Mouse (Mus musculus) ovary, adult 10 weeks (tissue): ENCODE results near the gene Spag4. TPM values are rescaled to one million over a fixed set of nuclear protein-coding genes. Genes with fewer than 3 reads are reported as not detected.

ENCODE experiments used
- polyA plus RNA-seq: library from polyadenylated mRNA; stranded (reverse); fragments of 350-450 nt; fragmentation: Illumina TruSeq; extraction: RNeasy Lipid Tissue Mini Kit (QIAGEN cat#74804); gene quantifications from one replicate; pipeline ENCODE4 v1.2.3, GENCODE M21; 2014

Spag4 gene
- polyA plus RNA-seq, result 0.14 TPM

DNA sequence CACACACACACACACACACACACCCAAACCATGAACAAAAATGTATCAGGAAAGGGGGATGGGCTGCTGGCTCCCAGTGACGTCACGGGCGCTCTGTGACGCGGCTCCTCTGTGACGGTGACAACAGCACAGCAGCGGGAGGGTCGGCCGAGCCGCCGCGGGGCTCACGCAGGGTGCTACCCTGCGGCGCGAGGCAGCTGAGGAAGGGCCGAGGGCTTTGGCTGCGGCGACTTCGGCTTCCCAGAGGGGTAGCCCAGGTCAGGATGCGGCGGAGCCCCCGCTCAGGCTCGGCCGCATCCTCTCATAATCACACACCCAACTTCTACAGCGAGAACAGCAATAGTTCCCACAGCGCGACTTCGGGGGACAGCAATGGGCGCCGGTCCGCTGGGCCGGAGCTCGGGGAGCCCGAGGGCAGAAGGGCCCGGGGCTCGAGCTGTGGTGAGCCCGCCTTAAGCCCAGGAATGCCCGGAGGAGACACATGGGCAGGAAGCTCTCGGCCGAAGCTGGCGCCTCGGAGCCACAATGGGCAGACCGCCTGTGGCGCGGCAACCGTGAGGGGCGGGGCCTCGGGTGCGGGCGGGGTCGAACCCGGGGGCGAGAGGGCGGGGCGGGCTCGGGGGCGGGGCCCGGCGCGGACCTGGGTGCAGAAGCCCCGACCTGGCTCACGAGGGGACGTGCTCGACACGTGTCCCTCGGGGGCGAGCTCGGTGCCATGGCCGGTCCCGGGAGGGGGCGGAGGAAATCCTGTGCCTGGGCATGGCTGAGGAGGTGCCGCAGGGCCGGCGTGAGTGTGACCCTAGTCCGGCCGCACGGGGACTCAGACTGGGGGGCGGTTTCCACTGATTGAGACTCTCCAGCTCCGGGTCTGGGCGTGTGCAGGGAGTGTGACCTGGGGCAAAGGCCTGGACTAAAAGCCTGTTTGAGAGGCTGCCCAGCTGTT, at the start of gene Spag4:
Gene Spag4 (plus strand): TSS at position 77 of the 943 bp plus-strand sequence.

DNA sequence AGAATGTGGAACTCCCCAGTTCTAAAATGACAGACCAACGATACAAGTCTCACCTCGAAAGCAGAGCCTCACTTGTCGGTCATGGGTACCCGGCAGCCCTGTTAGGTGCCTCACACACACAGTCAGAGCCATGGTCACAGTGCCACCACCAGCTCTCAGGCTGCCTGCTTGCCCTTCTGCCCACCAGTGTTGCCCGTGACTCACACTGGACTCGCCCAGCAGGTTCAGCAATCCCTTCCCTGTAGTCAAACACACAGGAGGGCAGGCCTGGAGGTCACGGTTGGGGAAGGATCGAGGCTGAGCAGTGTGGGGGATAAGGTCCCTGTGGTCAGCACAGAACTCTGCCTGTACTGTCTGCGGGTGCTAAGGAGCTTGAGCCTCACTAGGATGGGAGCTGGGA, 12.2 kb upstream of the Spag4 start, which contains the start of gene Fer1l4:
Gene Fer1l4 (minus strand): TSS at position 132 of the 400 bp plus-strand sequence.

DNA sequence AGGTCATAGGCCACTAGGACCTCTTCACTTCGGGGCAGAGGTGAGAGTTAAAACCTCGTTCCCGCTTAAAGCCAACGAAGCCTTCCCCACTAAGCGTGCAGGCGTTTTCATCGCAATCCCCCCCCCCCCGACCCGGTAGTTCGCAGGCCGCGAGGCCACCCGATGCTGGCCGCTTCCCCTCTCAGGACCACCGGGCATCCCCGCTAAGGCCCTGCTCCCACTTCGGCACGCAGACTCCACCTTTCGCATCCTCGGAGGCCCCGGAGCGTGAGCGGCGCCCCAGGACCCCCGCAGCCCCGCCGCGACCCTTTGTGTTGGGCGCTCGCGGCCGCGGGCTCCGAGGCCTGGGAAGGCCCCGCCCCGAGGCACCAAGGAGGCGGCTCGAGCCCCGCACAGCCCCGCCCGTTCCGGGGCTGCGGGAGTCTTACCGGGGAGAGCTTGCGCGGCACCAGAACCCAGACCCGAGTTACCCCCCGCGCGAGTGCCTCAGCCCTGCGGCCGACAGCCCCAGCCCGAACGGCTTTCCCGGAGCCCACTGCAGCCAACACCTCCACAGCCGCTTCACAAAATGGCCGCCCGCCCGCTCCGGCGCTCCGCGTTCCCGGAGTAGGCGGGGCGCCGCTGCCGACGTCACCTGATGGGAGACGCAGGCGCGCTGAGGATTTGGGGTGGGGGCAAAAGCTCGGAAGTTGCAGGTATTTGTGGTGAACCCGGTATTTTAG, 46.5 kb downstream of the Spag4 start, which contains the start of the genes Cpne1 and Rbm12:
Gene Cpne1 (minus strand): TSS at position 608 of the 722 bp plus-strand sequence.
Gene Rbm12 (minus strand): TSS at position 621 of the 722 bp plus-strand sequence.

Other genes with a start within 250 kb of the Spag4 start
- gene BC029722, start 245.7 kb upstream of the Spag4 start, polyA plus RNA-seq, result 19.0 TPM
- gene Eif6, start 238.2 kb upstream of the Spag4 start, polyA plus RNA-seq, result 9.6 TPM
- gene Fam83c, start 230.3 kb upstream of the Spag4 start, polyA plus RNA-seq, result not detected
- gene Uqcc1, start 134.9 kb upstream of the Spag4 start, polyA plus RNA-seq, result 36.9 TPM
- gene Gm15557, start 124.4 kb upstream of the Spag4 start, polyA plus RNA-seq, result not detected
- not detected for gene Gdf5, start 119.8 kb upstream of the Spag4 start, polyA plus RNA-seq
- 2.1 TPM for gene Cep250, start 108.7 kb upstream of the Spag4 start, polyA plus RNA-seq
- gene 6430550D23Rik, start 57.2 kb upstream of the Spag4 start, polyA plus RNA-seq, result 0.48 TPM
- 18.9 TPM for gene Ergic3, start 57.1 kb upstream of the Spag4 start, polyA plus RNA-seq
- not detected for gene Fer1l4, start 12.2 kb upstream of the Spag4 start, polyA plus RNA-seq
- 40.4 TPM for gene Cpne1, start 46.8 kb downstream of the Spag4 start, polyA plus RNA-seq
- 40.5 TPM for gene Rbm12, start 46.8 kb downstream of the Spag4 start, polyA plus RNA-seq
- 27.3 TPM for gene Gm28036, start 61.9 kb downstream of the Spag4 start, polyA plus RNA-seq
- 2.8 TPM for gene Romo1, start 78.9 kb downstream of the Spag4 start, polyA plus RNA-seq
- gene Nfs1, start 79.0 kb downstream of the Spag4 start, polyA plus RNA-seq, result 56.0 TPM
- gene Rbm39, start 115.1 kb downstream of the Spag4 start, polyA plus RNA-seq, result 664 TPM
- 65.0 TPM for gene Phf20, start 131.3 kb downstream of the Spag4 start, polyA plus RNA-seq
- gene Cnbd2, start 247.1 kb downstream of the Spag4 start, polyA plus RNA-seq, result 0.48 TPM
- not detected for gene Scand1, start 247.5 kb downstream of the Spag4 start, polyA plus RNA-seq